Mouse (Mus musculus): ENCODE measurements at regions not wholly inside any gene's neighbourhood (a gene's known extent, or its start where the extent isn't known, plus 50 kb on each side); places are given as distances from the start of the nearest gene placed in this dataset.

GRCm38 (mm10) chr7:129169971-129170370 is 86.9 kb upstream of the Plpp4 start:
- intact Hi-C loops (cut with DNase I), result no loop called here
- peak overlapping the region; percentile 67 for H3K27ac ChIP-seq
- no peak overlapping the region for H3K4me3 ChIP-seq
- peak in 1 of 2 experiments; percentile 7 for DNase-seq (ENCODE audit: extremely low spot score in 1 of 2, low spot score in 2 of 2)
- no peak for TF ChIP-seq CTCF (IDR thresholded peaks at IDR 0.05)

- intact Hi-C loops (cut with DNase I), result no loop called here
Measured at GRCm38 (mm10) chr7:129190933-129191332, 65.9 kb upstream of the Plpp4 start.

GRCm38 (mm10) chr7:129207029-129207428 is 49.8 kb upstream of the Plpp4 start:
- DNase-seq (ENCODE audit: extremely low spot score in 1 of 2, low spot score in 2 of 2), result no peak
- Histone ChIP-seq H3K27ac (no peak overlapping the region), H3K4me3 (no peak overlapping the region)
- intact Hi-C loops (cut with DNase I), result no loop called here
- no peak for TF ChIP-seq CTCF (IDR thresholded peaks at IDR 0.05)

More at GRCm38 (mm10) chr7:129190933-129191332, 65.9 kb upstream of the Plpp4 start:
- no peak for DNase-seq (ENCODE audit: extremely low spot score in 1 of 2, low spot score in 2 of 2)
- Histone ChIP-seq H3K27ac (no peak overlapping the region), H3K4me3 (no peak overlapping the region)
- TF ChIP-seq CTCF (IDR thresholded peaks at IDR 0.05), result no peak

All from left cerebral cortex, adult 2 months (tissue).